Mouse (Mus musculus) heart, postnatal 0 days (tissue): ENCODE results near the gene Gatd1. TPM values are rescaled to one million over a fixed set of nuclear protein-coding genes. Genes with fewer than 3 reads are reported as not detected.
"Not testable (repeated sequence)": the region's sequence is repeated elsewhere in the genome, so short reads cannot be mapped to it uniquely, and the experiment has no call there.

Experiments used
- ATAC-seq: fragments of 200-750 bp; cut with Nextera tagmentation; 2 replicates; pipeline ENCODE4 v1.8.0; 2017; ENCODE audit warnings: low read depth, moderate number of reproducible peaks, moderate library complexity; ENCODE audit not compliant: insufficient read depth
- DNase-seq: peaks from one replicate; pipeline ENCODE4 v3.0.0-alpha.2; 2016; ENCODE audit warnings: low spot score
- H3K27ac ChIP-seq: fragments of 300-500 bp; sonication (generic); 2 replicates; pipeline ENCODE4 v1.5.1; 2014; ENCODE audit warnings: low read depth, mild to moderate bottlenecking
- H3K27me3 ChIP-seq: fragments of 300-500 bp; sonication (generic); 2 replicates; pipeline ENCODE4 v1.6.1; 2014; ENCODE audit warnings: low read length, mixed read lengths; ENCODE audit not compliant: control insufficient read depth, insufficient read depth
- H3K36me3 ChIP-seq: fragments of 300-500 bp; sonication (generic); replicated peaks from 2 replicates; pipeline ENCODE4 v1.6.1; 2014; ENCODE audit warnings: low read length, mixed read lengths; ENCODE audit not compliant: control insufficient read depth, insufficient read depth
- H3K4me1 ChIP-seq: fragments of 300-500 bp; sonication (generic); 2 replicates; pipeline ENCODE4 v1.6.1; 2014; ENCODE audit warnings: antibody characterized with exemption; ENCODE audit not compliant: control insufficient read depth, insufficient read depth
- H3K4me2 ChIP-seq: fragments of 300-500 bp; sonication (generic); 2 replicates; pipeline ENCODE4 v1.6.1; 2014; ENCODE audit warnings: low read depth, mild to moderate bottlenecking, low read length, moderate library complexity
- H3K4me3 ChIP-seq: fragments of 300-500 bp; sonication (generic); 2 replicates; pipeline ENCODE4 v1.5.1; 2014; ENCODE audit warnings: low read depth, low read length
- H3K9ac ChIP-seq: fragments of 300-500 bp; sonication (generic); replicated peaks from 2 replicates; pipeline ENCODE4 v1.6.1; 2014; ENCODE audit warnings: low read depth, low read length, mixed read lengths
- H3K9me3 ChIP-seq: fragments of 300-500 bp; sonication (generic); replicated peaks from 2 replicates; pipeline ENCODE4 v1.6.1; 2016; ENCODE audit warnings: low read length; ENCODE audit not compliant: control insufficient read depth
- CTCF ChIP-seq: IDR thresholded peaks from 2 replicates; pipeline ENCODE4 v1.5.1; 2016; ENCODE audit warnings: antibody characterized with exemption, control low read depth, low read depth
- EP300 ChIP-seq: IDR thresholded peaks from 2 replicates; pipeline ENCODE4 v1.6.1; 2016; ENCODE audit warnings: antibody characterized with exemption, low read depth
- WGBS: fragments of 180-500 bp; shearing (Covaris S2); extraction: QIAGEN DNeasy Blood & Tissue Kit; methylation state at CpG from one replicate; pipeline ENCODE4 v1.1.7; 2014; 5-methylcytosine and 5-hydroxymethylcytosine counted together
- polyA plus RNA-seq: library from polyadenylated mRNA; unstranded; fragments of >200 nt; fragmentation: Nextera tagmentation; extraction: Ambion mirVana; gene quantifications from 2 replicates; pipeline ENCODE4 v1.2.1, GENCODE M21; 2015
- total RNA-seq: library from RNA; depleted of rRNA; stranded (reverse); fragments of >200 nt; gene quantifications from 2 replicates; pipeline ENCODE4 v1.2.3, GENCODE M21; 2014; ENCODE audit warnings: low replicate concordance

The Gatd1 gene
- total and polyA plus RNA-seq, 2 experiments from 2014 or later, result 19.9 to 29.4 TPM

DNA sequence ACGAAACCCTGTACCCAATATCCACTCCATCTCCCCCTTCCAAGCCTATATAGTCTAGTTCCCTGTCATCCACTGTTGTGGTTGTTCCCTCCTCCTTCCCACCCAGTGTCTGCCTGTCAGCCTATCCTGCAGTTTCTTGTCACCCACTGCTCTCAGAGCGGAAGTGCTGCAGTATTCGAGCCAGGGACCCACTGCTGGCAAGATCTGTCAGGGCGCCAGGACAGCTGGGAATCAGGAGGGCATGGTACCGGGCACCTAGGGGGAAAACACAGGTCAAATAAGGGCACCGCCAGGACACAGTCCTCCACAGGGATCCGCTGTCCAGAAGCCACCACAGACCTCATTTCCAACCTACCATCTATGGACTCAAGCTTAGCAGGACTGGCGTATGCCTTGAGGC lies 3.3 kb downstream of the Gatd1 start:
- no peak overlapping the region for H3K4me2 ChIP-seq
- H3K9me3 ChIP-seq, result no peaks in the 10 kb centered on the region
- DNase-seq (no peak), ATAC-seq (no peak)
- TF ChIP-seq CTCF, result no peak
- TF ChIP-seq EP300, result no peak
- no peak overlapping the region for H3K4me3 ChIP-seq
- H3K4me1 ChIP-seq, result peaks cover 6% of the 10 kb centered on the region
- H3K36me3 ChIP-seq, result peaks cover 20% of the 10 kb centered on the region
- no peak overlapping the region for H3K27ac ChIP-seq
- no peaks in the 10 kb centered on the region for H3K27me3 ChIP-seq
- no peak overlapping the region for H3K9ac ChIP-seq
- 87% methylated on average over 8 of the region's 8 CpGs for WGBS

DNA sequence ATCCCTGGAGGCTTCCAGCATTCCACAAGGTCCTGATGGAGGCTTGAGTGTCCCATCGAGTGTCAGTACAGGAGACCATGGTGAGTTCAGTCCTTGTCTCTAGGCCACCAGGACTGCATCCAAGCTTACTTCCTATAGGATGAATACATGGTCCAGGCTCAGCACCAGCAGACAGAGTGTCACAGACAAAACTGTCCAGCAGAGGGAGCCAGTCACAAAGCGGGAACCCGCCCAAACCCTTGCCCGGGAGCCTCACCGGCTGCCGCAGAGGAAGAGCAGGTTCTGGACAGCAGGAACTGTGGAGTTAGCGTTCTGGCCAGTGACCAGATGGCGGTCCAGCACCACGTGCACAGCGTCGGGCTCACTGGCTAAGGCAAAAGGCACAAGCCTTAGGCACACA lies 5.1 kb downstream of the Gatd1 start:
- Histone ChIP-seq H3K9me3 (no peaks in the 10 kb centered on the region), H3K27me3 (no peaks in the 10 kb centered on the region), H3K9ac (no peak overlapping the region), H3K27ac (no peak overlapping the region), H3K4me2 (no peak overlapping the region), H3K4me1 (no peaks in the 10 kb centered on the region), H3K4me3 (no peak overlapping the region), H3K36me3 (peaks cover 20% of the 10 kb centered on the region)
- peak; percentile 77 for ATAC-seq
- WGBS, result 9% methylated on average over 11 of the region's 11 CpGs
- TF ChIP-seq CTCF (peak; percentile 92), EP300 (no peak)
- peak; percentile 85 for DNase-seq

DNA sequence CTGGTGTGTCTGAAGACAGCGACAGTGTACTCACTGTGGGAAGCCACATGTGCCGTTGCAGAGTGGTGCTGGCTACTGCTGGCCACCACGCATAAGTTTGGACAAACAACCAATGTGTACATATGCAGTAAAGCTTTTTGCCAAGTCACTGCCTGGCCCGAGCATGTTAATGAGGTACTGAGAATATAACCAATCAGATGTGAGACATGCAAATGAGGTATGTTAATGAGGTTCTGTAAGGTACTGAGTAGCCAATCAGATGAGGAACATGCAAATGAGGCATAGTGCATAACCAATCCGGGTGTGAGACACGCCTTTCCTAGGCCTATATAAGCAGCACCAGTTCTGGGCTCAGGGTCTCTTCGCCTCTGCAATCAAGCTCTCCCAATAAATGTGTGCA lies 6.3 kb downstream of the Gatd1 start:
- H3K4me2 ChIP-seq, result not testable (repeated sequence)

DNA sequence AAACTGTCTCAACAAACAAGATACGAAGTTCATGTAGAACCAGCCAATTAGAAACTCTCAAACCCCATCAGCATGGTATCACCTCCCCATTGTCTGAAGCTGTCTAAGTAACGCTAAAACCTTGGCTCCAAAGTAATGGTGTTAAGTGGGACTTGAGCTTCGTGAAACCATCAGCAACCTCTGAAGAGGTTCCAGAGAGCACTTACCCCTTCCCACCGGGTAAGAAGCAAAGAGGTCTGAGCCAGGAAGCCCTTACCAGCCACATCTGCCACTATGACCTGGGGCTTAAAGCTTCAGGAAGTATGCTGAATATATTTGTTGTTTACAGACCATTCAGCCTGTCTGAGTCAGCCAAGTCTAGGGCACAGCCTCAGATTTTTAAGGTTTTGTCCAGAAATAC lies 8.5 kb downstream of the Gatd1 start:
- Histone ChIP-seq H3K4me2 (no peak overlapping the region), H3K36me3 (peaks cover 41% of the 10 kb centered on the region), H3K4me3 (no peak overlapping the region), H3K9me3 (no peaks in the 10 kb centered on the region), H3K9ac (no peak overlapping the region), H3K27me3 (no peaks in the 10 kb centered on the region), H3K27ac (no peak overlapping the region), H3K4me1 (no peaks in the 10 kb centered on the region)
- DNase-seq (no peak), ATAC-seq (no peak)
- TF ChIP-seq EP300 (no peak), CTCF (no peak)
- 69% methylated on average over 4 of the region's 4 CpGs for WGBS

More for the DNA sequence above, 6.3 kb downstream of the Gatd1 start:
- H3K27ac ChIP-seq, H3K9me3 ChIP-seq, H3K9ac ChIP-seq, H3K4me3 ChIP-seq, DNase-seq, H3K4me1 ChIP-seq, ATAC-seq, H3K27me3 ChIP-seq: not testable (repeated sequence)
- WGBS, result 92% methylated on average over 7 of the region's 7 CpGs
- H3K36me3 ChIP-seq, result peaks cover 20% of the 10 kb centered on the region

DNA sequence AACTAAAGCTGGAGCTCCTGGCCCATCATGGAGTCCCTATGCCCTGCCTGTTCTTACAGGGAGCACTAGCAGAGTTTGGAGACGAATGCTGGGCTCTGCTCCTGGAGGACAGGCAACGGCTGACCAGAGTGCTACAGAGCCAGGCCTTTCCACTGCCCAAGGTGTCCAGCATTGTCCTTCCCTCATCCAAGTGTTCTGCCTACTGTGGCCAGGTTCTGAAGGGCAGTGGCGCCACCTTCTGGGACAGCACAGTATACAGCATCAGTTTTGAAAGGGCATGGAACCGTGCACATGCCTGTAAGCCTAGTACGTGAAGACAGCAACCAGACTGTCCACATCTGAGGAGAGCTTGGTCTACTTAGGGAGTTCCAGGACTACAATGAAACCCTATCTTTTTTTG lies 10.6 kb downstream of the Gatd1 start:
- H3K4me3 ChIP-seq, result no peak overlapping the region
- no peaks in the 10 kb centered on the region for H3K27me3 ChIP-seq
- no peaks in the 10 kb centered on the region for H3K4me1 ChIP-seq
- ATAC-seq, result peak; percentile 78
- no peak overlapping the region for H3K27ac ChIP-seq
- no peak overlapping the region for H3K9ac ChIP-seq
- peak; percentile 66 for DNase-seq
- no peaks in the 10 kb centered on the region for H3K9me3 ChIP-seq
- H3K36me3 ChIP-seq, result peaks cover 47% of the 10 kb centered on the region
- no peak overlapping the region for H3K4me2 ChIP-seq
- 31% methylated on average over 5 of the region's 5 CpGs for WGBS
- TF ChIP-seq EP300 (no peak), CTCF (peak; percentile 81)

DNA sequence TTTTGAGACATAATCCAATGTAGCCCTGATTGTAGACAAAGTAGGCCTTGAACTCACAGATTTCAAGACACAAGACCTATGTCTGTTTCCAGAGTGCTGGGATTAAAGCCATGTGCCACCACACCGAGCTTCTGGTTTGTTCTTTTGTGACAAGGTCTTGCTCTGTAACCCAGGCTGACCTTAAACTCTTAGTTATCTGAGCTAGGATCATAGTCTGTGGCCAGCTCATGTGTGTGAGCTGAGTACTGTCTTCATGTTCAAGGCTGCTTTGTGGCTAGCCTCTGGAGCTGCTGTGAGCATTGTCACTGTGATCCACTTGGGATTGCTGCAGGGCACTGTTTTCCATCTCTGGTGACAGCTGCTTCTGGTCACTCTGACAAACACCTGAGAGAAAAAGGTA lies 18.6 kb downstream of the Gatd1 start:
- H3K27ac ChIP-seq, result no peak overlapping the region
- H3K4me3 ChIP-seq, result no peak overlapping the region
- peaks cover 47% of the 10 kb centered on the region for H3K36me3 ChIP-seq
- no peak for TF ChIP-seq CTCF
- no peak for TF ChIP-seq EP300
- peaks cover 9% of the 10 kb centered on the region for H3K4me1 ChIP-seq
- 67% methylated on average over 1 of the region's 1 CpGs for whole genome bisulfite sequencing
- no peak for ATAC-seq
- H3K27me3 ChIP-seq, result no peaks in the 10 kb centered on the region
- H3K4me2 ChIP-seq, result no peak overlapping the region
- H3K9me3 ChIP-seq, result no peaks in the 10 kb centered on the region
- no peak overlapping the region for H3K9ac ChIP-seq
- no peak for DNase-seq
